Mouse (Mus musculus) heart, postnatal 0 days (tissue): ENCODE measurements around the gene Ccar1. TPM values are rescaled to one million over a fixed set of nuclear protein-coding genes. Genes with fewer than 3 reads are reported as not detected.

Experiments
- ATAC-seq: fragments of 200-750 bp; cut with Nextera tagmentation; 2 replicates; pipeline ENCODE4 v1.8.0; 2017; ENCODE audit warnings: low read depth, moderate number of reproducible peaks, moderate library complexity; ENCODE audit not compliant: insufficient read depth
- DNase-seq: peaks from one replicate; pipeline ENCODE4 v3.0.0-alpha.2; 2016; ENCODE audit warnings: low spot score
- H3K27ac ChIP-seq: fragments of 300-500 bp; sonication (generic); 2 replicates; pipeline ENCODE4 v1.5.1; 2014; ENCODE audit warnings: low read depth, mild to moderate bottlenecking
- H3K27me3 ChIP-seq: fragments of 300-500 bp; sonication (generic); 2 replicates; pipeline ENCODE4 v1.6.1; 2014; ENCODE audit warnings: low read length, mixed read lengths; ENCODE audit not compliant: control insufficient read depth, insufficient read depth
- H3K36me3 ChIP-seq: fragments of 300-500 bp; sonication (generic); replicated peaks from 2 replicates; pipeline ENCODE4 v1.6.1; 2014; ENCODE audit warnings: low read length, mixed read lengths; ENCODE audit not compliant: control insufficient read depth, insufficient read depth
- H3K4me1 ChIP-seq: fragments of 300-500 bp; sonication (generic); 2 replicates; pipeline ENCODE4 v1.6.1; 2014; ENCODE audit warnings: antibody characterized with exemption; ENCODE audit not compliant: control insufficient read depth, insufficient read depth
- H3K4me2 ChIP-seq: fragments of 300-500 bp; sonication (generic); 2 replicates; pipeline ENCODE4 v1.6.1; 2014; ENCODE audit warnings: low read depth, mild to moderate bottlenecking, low read length, moderate library complexity
- H3K4me3 ChIP-seq: fragments of 300-500 bp; sonication (generic); 2 replicates; pipeline ENCODE4 v1.5.1; 2014; ENCODE audit warnings: low read depth, low read length
- H3K9ac ChIP-seq: fragments of 300-500 bp; sonication (generic); replicated peaks from 2 replicates; pipeline ENCODE4 v1.6.1; 2014; ENCODE audit warnings: low read depth, low read length, mixed read lengths
- H3K9me3 ChIP-seq: fragments of 300-500 bp; sonication (generic); replicated peaks from 2 replicates; pipeline ENCODE4 v1.6.1; 2016; ENCODE audit warnings: low read length; ENCODE audit not compliant: control insufficient read depth
- CTCF ChIP-seq: IDR thresholded peaks from 2 replicates; pipeline ENCODE4 v1.5.1; 2016; ENCODE audit warnings: antibody characterized with exemption, control low read depth, low read depth
- EP300 ChIP-seq: IDR thresholded peaks from 2 replicates; pipeline ENCODE4 v1.6.1; 2016; ENCODE audit warnings: antibody characterized with exemption, low read depth
- WGBS: fragments of 180-500 bp; shearing (Covaris S2); extraction: QIAGEN DNeasy Blood & Tissue Kit; methylation state at CpG from one replicate; pipeline ENCODE4 v1.1.7; 2014; 5-methylcytosine and 5-hydroxymethylcytosine counted together
- polyA plus RNA-seq: library from polyadenylated mRNA; unstranded; fragments of >200 nt; fragmentation: Nextera tagmentation; extraction: Ambion mirVana; gene quantifications from 2 replicates; pipeline ENCODE4 v1.2.1, GENCODE M21; 2015
- total RNA-seq: library from RNA; depleted of rRNA; stranded (reverse); fragments of >200 nt; gene quantifications from 2 replicates; pipeline ENCODE4 v1.2.3, GENCODE M21; 2014; ENCODE audit warnings: low replicate concordance

Gene Ccar1
- total and polyA plus RNA-seq, 2 experiments from 2014 or later: 56.9 to 59.2 TPM

- no peaks in the 10 kb centered on the region for H3K27me3 ChIP-seq
- H3K9ac ChIP-seq: no peak overlapping the region
- H3K9me3 ChIP-seq: no peaks in the 10 kb centered on the region
- H3K27ac ChIP-seq: no peak overlapping the region
- no peak overlapping the region for H3K4me2 ChIP-seq
- WGBS: 86% methylated on average over 8 of the region's 8 CpGs
- no peaks in the 10 kb centered on the region for H3K4me1 ChIP-seq
- DNase-seq (no peak), ATAC-seq (no peak)
- peaks cover 34% of the 10 kb centered on the region for H3K36me3 ChIP-seq
- H3K4me3 ChIP-seq: no peak overlapping the region
- TF ChIP-seq CTCF (no peak), EP300 (no peak)
Observed at GRCm38 (mm10) chr10:62824474-62824873, 32.4 kb upstream of the Ccar1 start.

GRCm38 (mm10) chr10:62823431-62823830, 31.3 kb upstream of the Ccar1 start:
- Histone ChIP-seq H3K9me3 (no peaks in the 10 kb centered on the region), H3K4me1 (no peaks in the 10 kb centered on the region), H3K9ac (no peak overlapping the region), H3K27me3 (no peaks in the 10 kb centered on the region), H3K36me3 (peaks cover 44% of the 10 kb centered on the region), H3K4me2 (no peak overlapping the region), H3K4me3 (no peak overlapping the region), H3K27ac (no peak overlapping the region)
- no peak for DNase-seq
- no peak for ATAC-seq
- WGBS: 80% methylated on average over 4 of the region's 4 CpGs
- no peak for TF ChIP-seq EP300
- no peak for TF ChIP-seq CTCF

GRCm38 (mm10) chr10:62810010-62810409, 17.9 kb upstream of the Ccar1 start:
- DNase-seq: no peak
- H3K27ac ChIP-seq: no peak overlapping the region
- WGBS: 64% methylated on average over 4 of the region's 4 CpGs
- H3K36me3 ChIP-seq: peaks cover 34% of the 10 kb centered on the region
- no peaks in the 10 kb centered on the region for H3K27me3 ChIP-seq
- no peaks in the 10 kb centered on the region for H3K9me3 ChIP-seq
- H3K9ac ChIP-seq: no peak overlapping the region
- H3K4me2 ChIP-seq: no peak overlapping the region
- H3K4me1 ChIP-seq: no peaks in the 10 kb centered on the region
- TF ChIP-seq CTCF (peak; percentile 36), EP300 (no peak)
- no peak for ATAC-seq
- no peak overlapping the region for H3K4me3 ChIP-seq

- peaks cover 22% of the 10 kb centered on the region for H3K36me3 ChIP-seq
- DNase-seq (no peak), ATAC-seq (no peak)
- H3K4me2 ChIP-seq: no peak overlapping the region
- no peak overlapping the region for H3K9ac ChIP-seq
- TF ChIP-seq CTCF (no peak), EP300 (no peak)
- H3K4me1 ChIP-seq: no peaks in the 10 kb centered on the region
- H3K9me3 ChIP-seq: no peaks in the 10 kb centered on the region
- H3K27ac ChIP-seq: no peak overlapping the region
- H3K4me3 ChIP-seq: no peak overlapping the region
- 98% methylated on average over 2 of the region's 2 CpGs for WGBS
- no peaks in the 10 kb centered on the region for H3K27me3 ChIP-seq
Observed at GRCm38 (mm10) chr10:62808766-62809165, 16.7 kb upstream of the Ccar1 start.

GRCm38 (mm10) chr10:62808316-62808715, 16.2 kb upstream of the Ccar1 start:
- Histone ChIP-seq H3K4me2 (no peak overlapping the region), H3K9ac (no peak overlapping the region), H3K9me3 (no peaks in the 10 kb centered on the region), H3K27ac (no peak overlapping the region), H3K36me3 (peaks cover 17% of the 10 kb centered on the region), H3K4me3 (no peak overlapping the region), H3K27me3 (no peaks in the 10 kb centered on the region), H3K4me1 (no peaks in the 10 kb centered on the region)
- TF ChIP-seq EP300 (no peak), CTCF (no peak)
- DNase-seq: no peak
- ATAC-seq: no peak
- WGBS: 87% methylated on average over 7 of the region's 7 CpGs

- DNase-seq: peak; percentile 17
- no peaks in the 10 kb centered on the region for H3K4me1 ChIP-seq
- no peak overlapping the region for H3K9ac ChIP-seq
- 77% methylated on average over 2 of the region's 2 CpGs for WGBS
- H3K4me3 ChIP-seq: no peak overlapping the region
- no peaks in the 10 kb centered on the region for H3K9me3 ChIP-seq
- no peaks in the 10 kb centered on the region for H3K27me3 ChIP-seq
- no peak for ATAC-seq
- no peak overlapping the region for H3K4me2 ChIP-seq
- no peaks in the 10 kb centered on the region for H3K36me3 ChIP-seq
- H3K27ac ChIP-seq: no peak overlapping the region
- TF ChIP-seq EP300 (no peak), CTCF (peak; percentile 36)
Observed at GRCm38 (mm10) chr10:62804106-62804505, 12.0 kb upstream of the Ccar1 start.
